Mouse (Mus musculus): ENCODE measurements around the gene Adgra3. TPM values are rescaled to one million over a fixed set of nuclear protein-coding genes. Genes with fewer than 3 reads are reported as not detected.

The Adgra3 gene
- polyA plus RNA-seq, 1 experiment from 2014 or later: 9.8 TPM

GRCm38 (mm10) chr5:49969660-49970059 lies 89.1 kb downstream of the Adgra3 start:
- WGBS: 77% methylated on average over 8 of the region's 8 CpGs
- no peak overlapping the region for H3K4me3 ChIP-seq (ENCODE audit: low read length)
- no peak overlapping the region for H3K27ac ChIP-seq (ENCODE audit: low read length)
- H3K9ac ChIP-seq (ENCODE audit: low read length): no peak overlapping the region
- H3K36me3 ChIP-seq (ENCODE audit: control insufficient read depth, insufficient read depth): peaks cover 9% of the 10 kb centered on the region
- ATAC-seq (replicated peaks; ENCODE audit: extremely low read depth, insufficient read depth, low FRiP score): no peak
- peaks cover 8% of the 10 kb centered on the region for H3K4me1 ChIP-seq (ENCODE audit: control insufficient read depth, insufficient read depth, low read length)
- no peaks in the 10 kb centered on the region for H3K9me3 ChIP-seq (replicated peaks; ENCODE audit: control insufficient read depth, low read length)
- H3K27me3 ChIP-seq (ENCODE audit: control insufficient read depth, insufficient read depth, low read length): no peaks in the 10 kb centered on the region
- no peak overlapping the region for H3K4me2 ChIP-seq (ENCODE audit: low read depth, low read length)

DNA sequence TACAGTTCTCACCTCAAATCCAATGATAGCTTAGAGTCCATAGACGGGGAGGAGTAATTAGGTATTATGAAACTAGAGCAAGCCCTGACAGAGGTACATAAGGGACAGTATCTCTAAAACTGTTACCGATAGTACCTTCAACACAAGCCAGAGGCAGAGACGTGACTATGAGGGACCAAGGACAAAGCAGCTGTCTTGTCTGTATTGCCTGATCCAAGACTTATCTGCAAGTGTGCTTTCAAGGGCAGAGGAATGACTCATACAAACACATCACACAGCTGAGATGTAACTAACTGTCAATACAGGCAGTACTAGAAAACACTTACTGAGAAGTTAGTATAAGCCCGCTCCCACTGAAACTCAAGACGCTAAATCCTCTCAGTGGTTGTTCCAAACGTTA lies 91.1 kb downstream of the Adgra3 start:
- Histone ChIP-seq H3K36me3 (ENCODE audit: control insufficient read depth, insufficient read depth) (peaks cover 19% of the 10 kb centered on the region), H3K9ac (ENCODE audit: low read length) (no peak overlapping the region), H3K4me2 (ENCODE audit: low read depth, low read length) (no peak overlapping the region), H3K9me3 (replicated peaks; ENCODE audit: control insufficient read depth, low read length) (no peaks in the 10 kb centered on the region), H3K4me3 (ENCODE audit: low read length) (no peak overlapping the region), H3K27me3 (ENCODE audit: control insufficient read depth, insufficient read depth, low read length) (no peaks in the 10 kb centered on the region), H3K27ac (ENCODE audit: low read length) (no peak overlapping the region), H3K4me1 (ENCODE audit: control insufficient read depth, insufficient read depth, low read length) (peaks cover 8% of the 10 kb centered on the region)
- ATAC-seq (replicated peaks; ENCODE audit: extremely low read depth, insufficient read depth, low FRiP score): no peak
- WGBS: 75% methylated on average over 6 of the region's 6 CpGs

GRCm38 (mm10) chr5:49965810-49966209 lies 93.0 kb downstream of the Adgra3 start:
- peaks cover 23% of the 10 kb centered on the region for H3K36me3 ChIP-seq (ENCODE audit: control insufficient read depth, insufficient read depth)
- no peak overlapping the region; the same call in 1 of the 2 replicates for H3K27ac ChIP-seq (ENCODE audit: low read length)

DNA sequence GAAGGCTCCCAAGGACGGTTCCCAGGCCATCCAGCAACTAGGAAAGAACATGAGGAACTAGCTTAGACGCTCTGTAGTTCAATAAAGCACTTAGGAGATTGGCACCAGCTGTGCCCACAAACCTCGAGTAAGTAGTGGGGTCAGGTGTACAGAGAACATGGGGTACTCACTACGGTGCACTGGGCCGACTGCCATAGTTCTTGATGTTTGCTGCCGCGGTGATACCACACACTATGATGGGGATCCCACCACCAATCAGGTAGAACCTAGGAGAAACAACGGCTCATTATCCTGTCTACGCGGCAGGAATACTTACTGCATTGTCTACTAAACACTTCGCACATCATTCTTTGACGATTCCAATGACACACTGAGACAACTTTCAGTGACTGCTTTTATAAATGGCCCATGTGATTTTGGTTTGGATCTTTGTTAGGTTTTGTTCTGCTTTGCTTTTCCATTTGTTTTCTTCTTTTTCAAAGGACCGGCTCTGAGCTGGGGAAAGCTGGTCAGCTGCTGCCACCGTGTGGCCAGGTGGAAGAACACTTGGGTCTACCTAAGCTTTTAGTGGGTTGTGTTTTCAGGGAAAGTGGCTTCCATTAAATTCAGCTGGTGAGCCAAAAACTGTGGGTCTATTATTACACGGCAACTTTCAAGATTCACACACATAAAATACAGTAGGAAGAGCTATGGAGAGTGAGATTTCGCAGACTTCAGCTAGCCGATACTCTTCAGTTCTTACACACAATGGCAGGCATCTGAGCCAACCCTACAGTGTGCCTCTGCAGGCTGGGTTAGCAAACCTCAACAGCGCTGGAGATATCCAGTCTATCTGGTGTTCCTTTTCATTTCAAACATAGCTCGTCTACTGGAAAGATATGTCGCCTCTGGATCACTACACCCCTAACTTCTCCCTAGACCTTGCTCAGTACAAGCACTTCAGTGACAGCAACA lies 97.1 kb downstream of the Adgra3 start:
- Histone ChIP-seq H3K36me3 (ENCODE audit: control insufficient read depth, insufficient read depth) (peaks cover 39% of the 10 kb centered on the region), H3K9me3 (replicated peaks; ENCODE audit: control insufficient read depth, low read length) (no peaks in the 10 kb centered on the region), H3K4me3 (ENCODE audit: low read length) (no peak overlapping the region), H3K27me3 (ENCODE audit: control insufficient read depth, insufficient read depth, low read length) (no peaks in the 10 kb centered on the region), H3K4me1 (ENCODE audit: control insufficient read depth, insufficient read depth, low read length) (peaks cover 8% of the 10 kb centered on the region), H3K9ac (ENCODE audit: low read length) (no peak overlapping the region), H3K27ac (ENCODE audit: low read length) (no peak overlapping the region), H3K4me2 (ENCODE audit: low read depth, low read length) (no peak overlapping the region)
- WGBS: 84% methylated on average over 20 of the region's 20 CpGs
- no peak for ATAC-seq (replicated peaks; ENCODE audit: extremely low read depth, insufficient read depth, low FRiP score)

More at GRCm38 (mm10) chr5:49965810-49966209, 93.0 kb downstream of the Adgra3 start:
- ATAC-seq (replicated peaks; ENCODE audit: extremely low read depth, insufficient read depth, low FRiP score): no peak
- WGBS: 33% methylated on average over 8 of the region's 8 CpGs
- no peaks in the 10 kb centered on the region for H3K9me3 ChIP-seq (replicated peaks; ENCODE audit: control insufficient read depth, low read length)
- H3K4me1 ChIP-seq (ENCODE audit: control insufficient read depth, insufficient read depth, low read length): peaks cover 8% of the 10 kb centered on the region
- H3K9ac ChIP-seq (ENCODE audit: low read length): no peak overlapping the region
- no peak overlapping the region for H3K4me2 ChIP-seq (ENCODE audit: low read depth, low read length)
- H3K4me3 ChIP-seq (ENCODE audit: low read length): no peak overlapping the region
- no peaks in the 10 kb centered on the region for H3K27me3 ChIP-seq (ENCODE audit: control insufficient read depth, insufficient read depth, low read length)

GRCm38 (mm10) chr5:49936354-49936753 lies 122.5 kb downstream of the Adgra3 start:
- Histone ChIP-seq H3K27me3 (ENCODE audit: control insufficient read depth, insufficient read depth, low read length) (no peaks in the 10 kb centered on the region), H3K4me2 (ENCODE audit: low read depth, low read length) (no peak overlapping the region), H3K4me3 (ENCODE audit: low read length) (no peak overlapping the region), H3K36me3 (ENCODE audit: control insufficient read depth, insufficient read depth) (no peaks in the 10 kb centered on the region), H3K4me1 (ENCODE audit: control insufficient read depth, insufficient read depth, low read length) (no peaks in the 10 kb centered on the region), H3K9ac (ENCODE audit: low read length) (no peak overlapping the region), H3K9me3 (replicated peaks; ENCODE audit: control insufficient read depth, low read length) (no peaks in the 10 kb centered on the region), H3K27ac (ENCODE audit: low read length) (no peak overlapping the region)
- 93% methylated on average over 1 of the region's 1 CpGs for WGBS
- ATAC-seq (replicated peaks; ENCODE audit: extremely low read depth, insufficient read depth, low FRiP score): no peak

DNA sequence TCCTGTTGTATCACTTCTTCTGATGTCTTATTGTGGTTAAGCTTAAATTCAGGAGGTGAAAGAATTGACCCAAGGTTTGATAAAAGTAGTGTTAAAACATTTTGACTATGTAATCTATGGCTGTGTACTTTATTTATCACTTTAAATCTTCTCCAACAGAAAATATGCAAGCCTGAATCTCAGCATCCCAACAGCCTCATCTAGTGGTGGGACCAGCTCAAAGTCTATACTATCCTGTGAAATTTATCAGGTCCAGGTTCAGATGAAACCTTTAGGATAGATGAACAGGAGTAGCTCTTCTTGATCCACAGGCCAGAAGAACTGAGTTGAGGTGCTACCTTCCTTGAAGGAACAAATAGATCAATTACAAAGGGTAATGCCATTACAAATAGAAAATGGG lies 134.1 kb downstream of the Adgra3 start:
- no peaks in the 10 kb centered on the region for H3K9me3 ChIP-seq (replicated peaks; ENCODE audit: control insufficient read depth, low read length)
- H3K4me3 ChIP-seq (ENCODE audit: low read length): no peak overlapping the region
- no peak overlapping the region for H3K4me2 ChIP-seq (ENCODE audit: low read depth, low read length)
- no peaks in the 10 kb centered on the region for H3K4me1 ChIP-seq (ENCODE audit: control insufficient read depth, insufficient read depth, low read length)
- no peak overlapping the region for H3K9ac ChIP-seq (ENCODE audit: low read length)
- ATAC-seq (replicated peaks; ENCODE audit: extremely low read depth, insufficient read depth, low FRiP score): no peak
- no peaks in the 10 kb centered on the region for H3K27me3 ChIP-seq (ENCODE audit: control insufficient read depth, insufficient read depth, low read length)
- no peak overlapping the region for H3K27ac ChIP-seq (ENCODE audit: low read length)
- H3K36me3 ChIP-seq (ENCODE audit: control insufficient read depth, insufficient read depth): no peaks in the 10 kb centered on the region

DNA sequence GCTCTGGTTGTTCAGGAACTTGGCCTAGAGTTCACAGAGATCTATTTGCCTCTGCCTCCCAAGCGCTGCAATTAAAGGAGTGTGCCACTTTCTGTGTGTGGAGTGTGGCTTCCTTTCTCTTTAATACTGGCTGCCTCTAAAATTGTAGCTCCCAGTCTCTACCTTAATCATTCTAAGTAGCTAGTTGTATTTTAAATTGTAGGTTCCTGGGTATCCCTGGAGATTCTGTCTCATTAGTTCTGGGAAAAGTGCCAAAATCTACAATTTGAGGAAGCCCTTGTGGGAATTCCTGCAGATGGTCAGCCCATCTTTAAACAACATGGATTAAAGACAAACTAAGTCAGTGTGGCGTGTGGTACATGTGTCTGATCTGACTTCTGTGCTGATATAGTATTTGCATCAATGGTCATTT lies 143.1 kb downstream of the Adgra3 start:
- 46% methylated on average over 2 of the region's 2 CpGs for WGBS
- no peaks in the 10 kb centered on the region for H3K36me3 ChIP-seq (ENCODE audit: control insufficient read depth, insufficient read depth)
- H3K9me3 ChIP-seq (replicated peaks; ENCODE audit: control insufficient read depth, low read length): no peaks in the 10 kb centered on the region
- H3K4me2 ChIP-seq (ENCODE audit: low read depth, low read length): no peak overlapping the region
- no peaks in the 10 kb centered on the region for H3K27me3 ChIP-seq (ENCODE audit: control insufficient read depth, insufficient read depth, low read length)
- no peak overlapping the region for H3K4me3 ChIP-seq (ENCODE audit: low read length)
- no peak overlapping the region for H3K9ac ChIP-seq (ENCODE audit: low read length)
- no peak overlapping the region for H3K27ac ChIP-seq (ENCODE audit: low read length)
- no peak for ATAC-seq (replicated peaks; ENCODE audit: extremely low read depth, insufficient read depth, low FRiP score)
- H3K4me1 ChIP-seq (ENCODE audit: control insufficient read depth, insufficient read depth, low read length): peaks cover 2% of the 10 kb centered on the region; the same call in 1 of the 2 replicates
